Mouse (Mus musculus): Measurements from ENCODE around the gene Sos1. TPM values are rescaled to one million over a fixed set of nuclear protein-coding genes. Genes with fewer than 3 reads are reported as not detected.

The Sos1 gene
- polyA plus RNA-seq, 1 experiment from 2014 or later, result 2.6 TPM

GRCm38 (mm10) chr17:80420998-80421397 lies 59.3 kb downstream of the Sos1 start:
- ATAC-seq, result no peak
- Histone ChIP-seq H3K4me3 (ENCODE audit: low read depth, low read length) (no peak overlapping the region), H3K4me1 (ENCODE audit: insufficient read depth, low read depth, low read length) (no peaks in the 10 kb centered on the region), H3K27me3 (replicated peaks; ENCODE audit: insufficient read depth, low read length) (no peaks in the 10 kb centered on the region), H3K27ac (ENCODE audit: low read length) (no peak overlapping the region), H3K36me3 (ENCODE audit: insufficient read depth, low read length) (peaks cover 24% of the 10 kb centered on the region; the same call in 1 of the 2 replicates), H3K4me2 (replicated peaks; ENCODE audit: low read depth, low read length) (no peak overlapping the region), H3K9ac (replicated peaks; ENCODE audit: low read depth) (no peak overlapping the region), H3K9me3 (ENCODE audit: low read length) (no peaks in the 10 kb centered on the region)
- TF ChIP-seq CTCF (IDR thresholded peaks at IDR 0.05) (no peak), EP300 (IDR thresholded peaks at IDR 0.05) (no peak)
- DNase-seq (ENCODE audit: low spot score), result no peak
- 98% methylated on average over 1 of the region's 1 CpGs for WGBS

GRCm38 (mm10) chr17:80418572-80419210 lies 61.6 kb downstream of the Sos1 start:
- Histone ChIP-seq H3K27me3 (replicated peaks; ENCODE audit: insufficient read depth, low read length) (no peaks in the 10 kb centered on the region), H3K9me3 (ENCODE audit: low read length) (no peaks in the 10 kb centered on the region), H3K27ac (ENCODE audit: low read length) (no peak overlapping the region), H3K4me3 (ENCODE audit: low read depth, low read length) (no peak overlapping the region), H3K36me3 (ENCODE audit: insufficient read depth, low read length) (peaks cover 28% of the 10 kb centered on the region; the same call in 1 of the 2 replicates), H3K4me2 (replicated peaks; ENCODE audit: low read depth, low read length) (no peak overlapping the region), H3K9ac (replicated peaks; ENCODE audit: low read depth) (no peak overlapping the region), H3K4me1 (ENCODE audit: insufficient read depth, low read depth, low read length) (no peaks in the 10 kb centered on the region)
- ATAC-seq (no peak), DNase-seq (ENCODE audit: low spot score) (no peak)
- no peak for TF ChIP-seq CTCF (IDR thresholded peaks at IDR 0.05)
- TF ChIP-seq EP300 (IDR thresholded peaks at IDR 0.05), result no peak
- WGBS, result 83% methylated on average over 10 of the region's 10 CpGs

- H3K36me3 ChIP-seq (ENCODE audit: insufficient read depth, low read length), result peaks cover 25% of the 10 kb centered on the region; the same call in 1 of the 2 replicates
- WGBS, result 48% methylated on average over 1 of the region's 1 CpGs
- TF ChIP-seq EP300 (IDR thresholded peaks at IDR 0.05), result no peak
- peak; percentile 61 for TF ChIP-seq CTCF (IDR thresholded peaks at IDR 0.05)
These were observed 69.1 kb downstream of the Sos1 start for GRCm38 (mm10) chr17:80411182-80411581.

GRCm38 (mm10) chr17:80398243-80398642 lies 82.0 kb downstream of the Sos1 start:
- WGBS, result 90% methylated on average over 7 of the region's 7 CpGs
- H3K36me3 ChIP-seq (ENCODE audit: insufficient read depth, low read length), result peaks cover 14% of the 10 kb centered on the region; the same call in 1 of the 2 replicates
- no peak overlapping the region for H3K27ac ChIP-seq (ENCODE audit: low read length)

More at GRCm38 (mm10) chr17:80411182-80411581, 69.1 kb downstream of the Sos1 start:
- no peaks in the 10 kb centered on the region for H3K9me3 ChIP-seq (ENCODE audit: low read length)
- H3K4me3 ChIP-seq (ENCODE audit: low read depth, low read length), result no peak overlapping the region
- DNase-seq (ENCODE audit: low spot score) (no peak), ATAC-seq (no peak)
- no peaks in the 10 kb centered on the region for H3K4me1 ChIP-seq (ENCODE audit: insufficient read depth, low read depth, low read length)
- no peak overlapping the region for H3K27ac ChIP-seq (ENCODE audit: low read length)
- H3K27me3 ChIP-seq (replicated peaks; ENCODE audit: insufficient read depth, low read length), result no peaks in the 10 kb centered on the region
- H3K9ac ChIP-seq (replicated peaks; ENCODE audit: low read depth), result no peak overlapping the region
- no peak overlapping the region for H3K4me2 ChIP-seq (replicated peaks; ENCODE audit: low read depth, low read length)

GRCm38 (mm10) chr17:80391423-80392403 lies 88.5 kb downstream of the Sos1 start:
- DNase-seq (ENCODE audit: low spot score) (peak; percentile 90), ATAC-seq (peak; percentile 96)
- Histone ChIP-seq H3K4me1 (ENCODE audit: insufficient read depth, low read depth, low read length) (no peaks in the 10 kb centered on the region), H3K27me3 (replicated peaks; ENCODE audit: insufficient read depth, low read length) (no peaks in the 10 kb centered on the region), H3K9me3 (ENCODE audit: low read length) (no peaks in the 10 kb centered on the region), H3K9ac (replicated peaks; ENCODE audit: low read depth) (0 out of 2 replicates have a peak overlapping the region, but pooled peaks have one; percentile 0), H3K4me2 (replicated peaks; ENCODE audit: low read depth, low read length) (peak overlapping the region; percentile 61), H3K27ac (ENCODE audit: low read length) (no peak overlapping the region), H3K36me3 (ENCODE audit: insufficient read depth, low read length) (no peaks in the 10 kb centered on the region), H3K4me3 (ENCODE audit: low read depth, low read length) (peak overlapping the region; percentile 31)
- TF ChIP-seq EP300 (IDR thresholded peaks at IDR 0.05) (no peak), CTCF (IDR thresholded peaks at IDR 0.05) (peak; percentile 68)
- WGBS, result 11% methylated on average over 17 of the region's 17 CpGs

More at GRCm38 (mm10) chr17:80398243-80398642, 82.0 kb downstream of the Sos1 start:
- Histone ChIP-seq H3K4me1 (ENCODE audit: insufficient read depth, low read depth, low read length) (no peaks in the 10 kb centered on the region), H3K4me3 (ENCODE audit: low read depth, low read length) (no peak overlapping the region), H3K9me3 (ENCODE audit: low read length) (no peaks in the 10 kb centered on the region), H3K4me2 (replicated peaks; ENCODE audit: low read depth, low read length) (no peak overlapping the region), H3K27me3 (replicated peaks; ENCODE audit: insufficient read depth, low read length) (no peaks in the 10 kb centered on the region), H3K9ac (replicated peaks; ENCODE audit: low read depth) (no peak overlapping the region)
- no peak for ATAC-seq
- no peak for DNase-seq (ENCODE audit: low spot score)
- no peak for TF ChIP-seq EP300 (IDR thresholded peaks at IDR 0.05)
- TF ChIP-seq CTCF (IDR thresholded peaks at IDR 0.05), result no peak

GRCm38 (mm10) chr17:80390024-80390423 lies 90.2 kb downstream of the Sos1 start:
- H3K9me3 ChIP-seq (ENCODE audit: low read length), result no peaks in the 10 kb centered on the region
- H3K27me3 ChIP-seq (replicated peaks; ENCODE audit: insufficient read depth, low read length), result no peaks in the 10 kb centered on the region
- WGBS, result 53% methylated on average over 10 of the region's 10 CpGs
- no peak overlapping the region for H3K9ac ChIP-seq (replicated peaks; ENCODE audit: low read depth)
- ATAC-seq, result no peak
- H3K4me2 ChIP-seq (replicated peaks; ENCODE audit: low read depth, low read length), result no peak overlapping the region
- H3K4me3 ChIP-seq (ENCODE audit: low read depth, low read length), result no peak overlapping the region
- DNase-seq (ENCODE audit: low spot score), result no peak
- no peaks in the 10 kb centered on the region for H3K4me1 ChIP-seq (ENCODE audit: insufficient read depth, low read depth, low read length)
- TF ChIP-seq EP300 (IDR thresholded peaks at IDR 0.05), result no peak
- TF ChIP-seq CTCF (IDR thresholded peaks at IDR 0.05), result no peak
- no peak overlapping the region for H3K27ac ChIP-seq (ENCODE audit: low read length)
- H3K36me3 ChIP-seq (ENCODE audit: insufficient read depth, low read length), result no peaks in the 10 kb centered on the region

Measured in lung, postnatal 0 days (tissue).